Mouse (Mus musculus): ENCODE results near the gene Prkcq. TPM values are rescaled to one million over a fixed set of nuclear protein-coding genes. Genes with fewer than 3 reads are reported as not detected.

Gene Prkcq
- polyA plus RNA-seq, 1 experiment from 2014 or later: 23.6 TPM

- no peak overlapping the region for H3K27ac ChIP-seq
- H3K27me3 ChIP-seq (ENCODE audit: control insufficient read depth, insufficient read depth, low read length): peaks cover 3% of the 10 kb centered on the region; the same call in 1 of the 2 replicates
- no peak overlapping the region for H3K9ac ChIP-seq
- 96% methylated on average over 12 of the region's 12 CpGs for WGBS
- peaks cover 3% of the 10 kb centered on the region; the same call in 1 of the 2 replicates for H3K4me1 ChIP-seq (replicated peaks; ENCODE audit: control insufficient read depth, insufficient read depth, low read length)
- ATAC-seq (ENCODE audit: low FRiP score) (no peak), DNase-seq (ENCODE audit: low spot score) (no peak)
- H3K9me3 ChIP-seq (ENCODE audit: control insufficient read depth, low read length): no peaks in the 10 kb centered on the region
- H3K4me3 ChIP-seq (replicated peaks; ENCODE audit: low read length): no peak overlapping the region
- no peaks in the 10 kb centered on the region for H3K36me3 ChIP-seq (replicated peaks; ENCODE audit: control insufficient read depth, insufficient read depth)
- no peak overlapping the region for H3K4me2 ChIP-seq (replicated peaks)
Measured at GRCm38 (mm10) chr2:11177880-11178279, 6.0 kb downstream of the Prkcq start.

GRCm38 (mm10) chr2:11181510-11181909, 9.6 kb downstream of the Prkcq start:
- H3K9ac ChIP-seq: no peak overlapping the region
- 79% methylated on average over 4 of the region's 4 CpGs for WGBS
- H3K4me3 ChIP-seq (replicated peaks; ENCODE audit: low read length): no peak overlapping the region
- H3K36me3 ChIP-seq (replicated peaks; ENCODE audit: control insufficient read depth, insufficient read depth): no peaks in the 10 kb centered on the region
- H3K27ac ChIP-seq: no peak overlapping the region
- DNase-seq (ENCODE audit: low spot score): no peak
- no peak for ATAC-seq (ENCODE audit: low FRiP score)
- no peaks in the 10 kb centered on the region for H3K4me1 ChIP-seq (replicated peaks; ENCODE audit: control insufficient read depth, insufficient read depth, low read length)
- no peaks in the 10 kb centered on the region for H3K9me3 ChIP-seq (ENCODE audit: control insufficient read depth, low read length)
- H3K27me3 ChIP-seq (ENCODE audit: control insufficient read depth, insufficient read depth, low read length): no peaks in the 10 kb centered on the region
- H3K4me2 ChIP-seq (replicated peaks): no peak overlapping the region

- Histone ChIP-seq H3K4me3 (replicated peaks; ENCODE audit: low read length) (no peak overlapping the region), H3K27me3 (ENCODE audit: control insufficient read depth, insufficient read depth, low read length) (no peaks in the 10 kb centered on the region), H3K36me3 (replicated peaks; ENCODE audit: control insufficient read depth, insufficient read depth) (no peaks in the 10 kb centered on the region), H3K27ac (no peak overlapping the region), H3K9me3 (ENCODE audit: control insufficient read depth, low read length) (no peaks in the 10 kb centered on the region), H3K4me1 (replicated peaks; ENCODE audit: control insufficient read depth, insufficient read depth, low read length) (no peaks in the 10 kb centered on the region), H3K9ac (no peak overlapping the region), H3K4me2 (replicated peaks) (no peak overlapping the region)
- WGBS: 95% methylated on average over 7 of the region's 7 CpGs
- no peak for DNase-seq (ENCODE audit: low spot score)
- ATAC-seq (ENCODE audit: low FRiP score): no peak
Measured at GRCm38 (mm10) chr2:11182096-11182495, 10.2 kb downstream of the Prkcq start.

GRCm38 (mm10) chr2:11183991-11184390, 12.1 kb downstream of the Prkcq start:
- DNase-seq (ENCODE audit: low spot score) (no peak), ATAC-seq (ENCODE audit: low FRiP score) (no peak)
- no peaks in the 10 kb centered on the region for H3K27me3 ChIP-seq (ENCODE audit: control insufficient read depth, insufficient read depth, low read length)
- no peaks in the 10 kb centered on the region for H3K36me3 ChIP-seq (replicated peaks; ENCODE audit: control insufficient read depth, insufficient read depth)
- WGBS: 93% methylated on average over 5 of the region's 5 CpGs
- H3K4me2 ChIP-seq (replicated peaks): no peak overlapping the region
- H3K27ac ChIP-seq: no peak overlapping the region
- H3K4me3 ChIP-seq (replicated peaks; ENCODE audit: low read length): no peak overlapping the region
- H3K9ac ChIP-seq: no peak overlapping the region
- H3K9me3 ChIP-seq (ENCODE audit: control insufficient read depth, low read length): no peaks in the 10 kb centered on the region
- H3K4me1 ChIP-seq (replicated peaks; ENCODE audit: control insufficient read depth, insufficient read depth, low read length): no peaks in the 10 kb centered on the region

- WGBS: 98% methylated on average over 3 of the region's 3 CpGs
- H3K9ac ChIP-seq: no peak overlapping the region
- H3K27me3 ChIP-seq (ENCODE audit: control insufficient read depth, insufficient read depth, low read length): no peaks in the 10 kb centered on the region
- H3K4me2 ChIP-seq (replicated peaks): no peak overlapping the region
- no peak for DNase-seq (ENCODE audit: low spot score)
- H3K9me3 ChIP-seq (ENCODE audit: control insufficient read depth, low read length): no peaks in the 10 kb centered on the region
- H3K36me3 ChIP-seq (replicated peaks; ENCODE audit: control insufficient read depth, insufficient read depth): no peaks in the 10 kb centered on the region
- ATAC-seq (ENCODE audit: low FRiP score): no peak
- H3K27ac ChIP-seq: no peak overlapping the region
- H3K4me1 ChIP-seq (replicated peaks; ENCODE audit: control insufficient read depth, insufficient read depth, low read length): no peaks in the 10 kb centered on the region
- H3K4me3 ChIP-seq (replicated peaks; ENCODE audit: low read length): no peak overlapping the region
Measured at GRCm38 (mm10) chr2:11186586-11186985, 14.7 kb downstream of the Prkcq start.

- no peak overlapping the region for H3K4me2 ChIP-seq (replicated peaks)
- no peak overlapping the region for H3K4me3 ChIP-seq (replicated peaks; ENCODE audit: low read length)
- no peak overlapping the region for H3K9ac ChIP-seq
- no peaks in the 10 kb centered on the region for H3K27me3 ChIP-seq (ENCODE audit: control insufficient read depth, insufficient read depth, low read length)
- ATAC-seq (ENCODE audit: low FRiP score) (no peak), DNase-seq (ENCODE audit: low spot score) (no peak)
- no peaks in the 10 kb centered on the region for H3K9me3 ChIP-seq (ENCODE audit: control insufficient read depth, low read length)
- no peaks in the 10 kb centered on the region for H3K36me3 ChIP-seq (replicated peaks; ENCODE audit: control insufficient read depth, insufficient read depth)
- no peaks in the 10 kb centered on the region for H3K4me1 ChIP-seq (replicated peaks; ENCODE audit: control insufficient read depth, insufficient read depth, low read length)
- 85% methylated on average over 2 of the region's 2 CpGs for WGBS
- H3K27ac ChIP-seq: no peak overlapping the region
Measured at GRCm38 (mm10) chr2:11187166-11187565, 15.3 kb downstream of the Prkcq start.

GRCm38 (mm10) chr2:11188279-11188678, 16.4 kb downstream of the Prkcq start:
- H3K27me3 ChIP-seq (ENCODE audit: control insufficient read depth, insufficient read depth, low read length): no peaks in the 10 kb centered on the region
- H3K4me3 ChIP-seq (replicated peaks; ENCODE audit: low read length): no peak overlapping the region
- no peak for ATAC-seq (ENCODE audit: low FRiP score)
- H3K4me2 ChIP-seq (replicated peaks): no peak overlapping the region
- H3K4me1 ChIP-seq (replicated peaks; ENCODE audit: control insufficient read depth, insufficient read depth, low read length): no peaks in the 10 kb centered on the region
- no peaks in the 10 kb centered on the region for H3K9me3 ChIP-seq (ENCODE audit: control insufficient read depth, low read length)
- DNase-seq (ENCODE audit: low spot score): no peak
- WGBS: 94% methylated on average over 1 of the region's 1 CpGs
- no peak overlapping the region for H3K9ac ChIP-seq
- no peaks in the 10 kb centered on the region for H3K36me3 ChIP-seq (replicated peaks; ENCODE audit: control insufficient read depth, insufficient read depth)
- H3K27ac ChIP-seq: no peak overlapping the region

GRCm38 (mm10) chr2:11189150-11189767, 17.4 kb downstream of the Prkcq start:
- no peak for ATAC-seq (ENCODE audit: low FRiP score)
- no peaks in the 10 kb centered on the region for H3K9me3 ChIP-seq (ENCODE audit: control insufficient read depth, low read length)
- WGBS: 89% methylated on average over 4 of the region's 4 CpGs

GRCm38 (mm10) chr2:11192281-11193098, 20.6 kb downstream of the Prkcq start:
- no peaks in the 10 kb centered on the region for H3K4me1 ChIP-seq (replicated peaks; ENCODE audit: control insufficient read depth, insufficient read depth, low read length)
- no peaks in the 10 kb centered on the region for H3K9me3 ChIP-seq (ENCODE audit: control insufficient read depth, low read length)
- 74% methylated on average over 12 of the region's 12 CpGs for WGBS
- no peak overlapping the region for H3K4me3 ChIP-seq (replicated peaks; ENCODE audit: low read length)
- H3K27ac ChIP-seq: no peak overlapping the region
- ATAC-seq (ENCODE audit: low FRiP score) (no peak), DNase-seq (ENCODE audit: low spot score) (no peak)
- no peak overlapping the region for H3K9ac ChIP-seq
- no peak overlapping the region for H3K4me2 ChIP-seq (replicated peaks)
- H3K27me3 ChIP-seq (ENCODE audit: control insufficient read depth, insufficient read depth, low read length): no peaks in the 10 kb centered on the region
- H3K36me3 ChIP-seq (replicated peaks; ENCODE audit: control insufficient read depth, insufficient read depth): no peaks in the 10 kb centered on the region

More at GRCm38 (mm10) chr2:11189150-11189767, 17.4 kb downstream of the Prkcq start:
- Histone ChIP-seq H3K36me3 (replicated peaks; ENCODE audit: control insufficient read depth, insufficient read depth) (no peaks in the 10 kb centered on the region), H3K4me1 (replicated peaks; ENCODE audit: control insufficient read depth, insufficient read depth, low read length) (no peaks in the 10 kb centered on the region), H3K9ac (no peak overlapping the region), H3K27me3 (ENCODE audit: control insufficient read depth, insufficient read depth, low read length) (no peaks in the 10 kb centered on the region), H3K4me2 (replicated peaks) (no peak overlapping the region), H3K4me3 (replicated peaks; ENCODE audit: low read length) (no peak overlapping the region), H3K27ac (no peak overlapping the region)
- DNase-seq (ENCODE audit: low spot score): no peak

All from hindbrain, embryonic 14.5 days (tissue).